Mouse (Mus musculus) lung, adult 18-20 months (tissue): Measurements from ENCODE around the gene Tsc22d2.
A peak's percentile ranks its signal among the peaks of the same experiment; 100 is the strongest.
"Not testable (repeated sequence)": the region's sequence is repeated elsewhere in the genome, so short reads cannot be mapped to it uniquely, and the experiment has no call there.

Experiments
- DNase-seq, 2 experiments: peaks; one replicate each; pipeline ENCODE4 v3.0.0; 2022; ENCODE audit warnings: mixed read lengths in 2 of 2

Tsc22d2 gene

DNA sequence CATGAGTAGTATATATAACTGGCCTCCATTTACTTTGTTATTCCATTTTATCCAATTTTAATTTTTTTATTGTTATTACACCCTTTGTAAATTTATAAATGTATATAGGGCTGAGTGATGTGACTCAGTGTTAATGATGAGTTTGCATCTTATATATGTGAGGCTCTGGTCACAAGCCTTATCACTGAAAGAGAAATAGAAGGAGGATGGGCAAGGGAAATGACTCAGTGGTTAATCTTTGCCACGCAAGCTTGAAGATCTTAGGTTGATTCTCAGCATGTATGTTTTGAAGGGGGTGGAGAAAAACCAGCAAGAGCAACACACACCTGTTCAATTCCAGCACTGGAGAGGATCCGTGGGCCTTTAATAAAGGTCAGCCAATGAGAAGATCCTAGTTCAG lies 19.9 kb downstream of the Tsc22d2 start:
- DNase-seq, result no peak

DNA sequence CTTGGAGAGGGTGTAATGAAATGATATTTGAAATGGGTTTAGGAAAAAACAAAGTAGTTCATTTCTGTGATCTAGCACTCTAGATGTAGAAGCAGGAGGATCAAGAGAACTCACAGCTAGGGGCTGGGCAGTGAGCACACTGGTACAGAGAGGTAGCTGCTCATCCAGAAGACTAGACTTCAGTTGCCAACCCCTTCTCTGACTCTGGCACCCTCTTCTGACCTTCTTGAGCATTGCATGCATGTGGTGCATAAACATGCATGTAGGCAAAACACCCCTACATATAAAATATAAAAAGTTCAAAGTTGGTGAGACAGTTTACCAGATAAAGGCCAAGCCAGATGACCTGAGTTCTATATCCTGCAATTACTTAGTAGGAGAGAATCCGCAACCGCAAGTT lies 33.7 kb downstream of the Tsc22d2 start:
- DNase-seq, result no peak

DNA sequence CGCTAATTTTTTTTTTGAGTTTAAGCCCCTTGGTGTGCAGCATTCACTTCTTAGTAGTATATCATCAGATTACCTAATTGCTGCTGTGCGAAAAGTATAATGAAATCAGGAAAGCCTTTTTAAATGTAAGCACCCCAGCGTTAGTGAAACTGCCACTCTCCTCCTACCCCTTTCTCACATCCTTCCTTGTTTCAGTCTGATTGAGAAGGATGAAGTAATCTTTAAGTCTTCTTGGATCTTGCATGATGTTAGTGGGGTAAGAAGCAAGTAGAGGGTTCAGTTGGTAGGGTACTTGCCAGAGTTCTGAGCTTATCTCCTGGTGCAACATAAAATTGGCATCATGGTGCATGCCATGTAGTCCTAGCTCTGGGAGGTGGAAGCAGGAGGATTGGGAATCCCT lies 35.0 kb downstream of the Tsc22d2 start:
- no peak for DNase-seq

DNA sequence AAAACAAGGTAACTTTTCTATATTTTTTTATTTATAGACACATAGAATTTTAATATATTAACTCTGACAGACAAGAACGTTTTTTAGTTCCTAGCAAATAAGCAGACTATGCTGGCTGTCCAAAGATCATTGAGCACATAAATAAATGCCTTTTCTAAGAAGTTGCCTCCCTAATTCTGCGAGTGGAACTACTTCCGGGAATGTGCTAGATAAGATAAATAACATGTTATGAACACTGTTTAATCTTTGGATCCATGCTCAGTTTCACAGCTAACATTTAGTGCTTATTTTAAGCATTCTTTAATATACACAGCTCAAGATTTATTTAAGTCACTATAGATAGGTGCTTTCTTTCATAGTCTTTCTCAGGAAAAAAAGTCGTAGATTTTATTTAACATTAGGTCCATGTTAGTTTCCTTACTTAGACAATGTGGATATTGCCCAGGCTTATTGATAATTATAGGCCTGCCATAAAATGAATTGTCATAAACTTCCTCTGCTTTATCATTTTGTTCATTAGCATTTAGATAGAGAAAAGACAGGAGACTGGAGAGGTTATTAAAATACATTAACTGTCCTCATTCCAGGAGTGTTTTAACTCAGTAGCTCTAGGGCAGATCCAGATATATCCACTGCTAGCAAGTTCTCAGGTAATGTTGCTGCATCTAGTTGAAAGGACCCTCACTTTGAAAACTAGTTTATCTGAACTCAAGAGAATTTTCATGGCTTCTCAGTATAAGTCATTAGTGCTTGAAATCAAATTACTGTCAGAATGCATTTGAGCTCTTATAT lies 40.1 kb downstream of the Tsc22d2 start:
- no peak for DNase-seq

DNA sequence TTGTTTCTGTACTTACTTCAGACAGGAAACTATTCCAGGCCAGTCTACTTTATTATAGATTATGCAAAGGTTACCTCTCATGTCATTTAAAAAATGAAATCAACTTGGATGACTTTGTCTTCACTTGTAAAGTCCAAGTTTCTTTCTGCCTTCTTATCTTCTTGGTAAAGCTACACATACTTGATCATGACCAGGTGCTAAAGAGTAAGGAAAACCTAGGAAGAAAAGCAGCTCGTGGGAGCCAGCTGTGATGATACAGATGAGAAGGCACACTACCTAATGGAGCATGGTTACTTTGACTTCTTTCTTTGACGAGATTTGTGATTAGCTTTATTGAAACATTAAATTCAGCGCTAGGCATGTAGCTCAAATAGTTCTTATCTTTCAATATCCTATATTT lies 40.7 kb downstream of the Tsc22d2 start:
- DNase-seq, result no peak

DNA sequence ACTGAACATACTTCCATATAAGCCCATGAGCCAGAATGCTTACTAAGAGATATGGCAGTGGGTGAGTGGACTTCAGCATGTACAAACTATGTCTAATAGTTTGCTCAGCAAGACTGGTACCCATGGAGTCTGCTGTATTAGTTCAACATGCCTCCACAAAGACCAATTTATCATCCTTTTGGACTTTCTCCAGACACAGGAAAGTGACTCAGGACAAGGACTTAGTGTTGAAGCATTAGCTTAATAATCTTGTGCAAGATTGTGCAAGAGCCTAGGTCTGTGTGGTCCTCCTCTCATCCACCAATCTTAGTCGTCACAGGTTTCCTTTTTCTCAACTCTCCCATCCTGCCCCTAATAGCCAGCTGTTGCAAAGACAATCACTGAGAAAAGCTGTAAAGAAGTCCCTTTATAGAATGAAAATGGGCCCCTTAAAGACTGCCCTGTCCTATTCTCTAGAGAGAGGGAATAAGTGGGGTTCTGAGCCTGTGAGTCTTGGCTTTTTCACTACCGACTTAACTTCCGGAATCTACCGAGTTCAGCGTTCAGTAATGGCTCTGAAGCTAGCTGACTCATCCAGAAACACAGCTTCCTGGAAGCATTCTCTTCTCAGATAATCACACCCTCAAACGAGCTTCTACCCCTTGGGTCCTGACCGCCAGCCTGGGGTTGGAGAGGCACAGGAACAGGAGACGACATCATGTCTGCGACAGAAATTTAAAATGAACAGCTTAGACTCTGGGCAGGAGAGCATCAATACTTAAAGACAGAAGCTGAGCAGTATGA lies 55.3 kb downstream of the Tsc22d2 start:
- DNase-seq, result no peak

DNA sequence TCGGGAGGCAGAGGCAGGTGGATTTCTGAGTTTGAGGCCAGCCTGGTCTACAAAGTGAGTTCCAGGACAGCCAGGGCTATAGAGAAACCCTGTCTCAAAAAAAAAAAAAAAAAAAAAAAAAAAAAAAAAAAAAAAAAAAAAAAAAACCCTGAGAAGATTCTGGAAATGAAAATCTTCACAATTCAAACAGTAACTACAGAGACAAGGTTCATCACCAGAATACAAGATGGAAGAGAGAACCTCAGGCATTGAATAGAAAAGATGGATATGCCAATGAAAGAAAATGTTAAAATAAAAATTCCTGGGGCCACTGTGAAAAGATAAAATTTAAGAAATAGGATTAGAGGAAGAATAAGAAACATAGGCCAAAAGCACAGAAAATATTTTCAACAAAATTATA lies 60.8 kb downstream of the Tsc22d2 start:
- DNase-seq, result not testable (repeated sequence)

DNA sequence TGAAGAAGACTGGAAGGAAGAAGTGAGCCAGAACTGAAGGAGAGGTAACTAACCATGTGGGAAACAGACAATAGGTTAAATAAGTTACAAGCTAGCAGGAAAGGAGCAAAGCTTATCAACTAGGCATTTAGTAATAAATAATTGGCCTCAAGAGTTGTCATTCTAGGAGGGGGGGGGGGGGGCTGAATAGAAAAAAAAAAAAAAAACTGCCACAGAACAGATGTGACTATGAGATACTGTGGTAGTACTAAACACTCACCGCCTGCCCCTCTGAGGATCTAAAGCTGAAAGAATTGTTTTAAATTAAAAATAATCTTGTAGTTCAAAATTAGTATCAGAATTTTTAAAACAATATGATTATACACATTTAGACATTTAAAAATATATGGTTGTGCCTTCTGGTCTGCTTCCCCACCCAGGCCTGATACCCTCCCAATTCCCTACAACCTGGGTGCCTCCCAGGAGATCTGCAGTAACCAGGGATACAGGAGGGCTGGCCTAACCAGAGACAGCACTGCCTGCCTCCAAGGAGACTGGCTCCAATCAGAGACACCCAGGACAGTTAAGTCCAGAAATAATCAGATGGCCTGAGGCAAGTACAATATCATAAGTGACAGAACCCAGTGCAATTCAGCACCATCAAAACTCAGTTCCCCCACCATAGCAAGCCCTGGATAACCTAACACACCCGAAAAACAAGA lies 64.4 kb downstream of the Tsc22d2 start:
- no peak for DNase-seq

DNA sequence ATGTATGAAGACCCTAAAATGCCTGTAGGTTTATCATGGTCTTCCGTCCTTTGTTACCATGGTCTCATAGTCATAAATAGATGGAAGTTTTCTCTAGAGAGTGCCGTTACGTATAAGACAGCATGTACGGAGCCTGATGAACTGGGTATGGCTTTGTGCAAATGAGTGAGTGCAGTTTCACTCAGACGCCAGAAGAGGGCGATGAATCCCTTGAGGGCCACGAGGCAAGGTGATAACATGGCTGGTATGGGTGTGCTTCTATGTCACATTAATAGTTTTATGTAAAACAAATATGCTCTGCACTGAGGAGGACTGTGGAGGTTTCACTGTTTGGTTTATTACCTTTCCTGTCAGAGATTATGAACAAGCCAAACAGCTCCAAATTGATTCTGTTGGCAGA lies 71.4 kb downstream of the Tsc22d2 start:
- peak in 1 of 2 experiments; percentile 14 for DNase-seq

DNA sequence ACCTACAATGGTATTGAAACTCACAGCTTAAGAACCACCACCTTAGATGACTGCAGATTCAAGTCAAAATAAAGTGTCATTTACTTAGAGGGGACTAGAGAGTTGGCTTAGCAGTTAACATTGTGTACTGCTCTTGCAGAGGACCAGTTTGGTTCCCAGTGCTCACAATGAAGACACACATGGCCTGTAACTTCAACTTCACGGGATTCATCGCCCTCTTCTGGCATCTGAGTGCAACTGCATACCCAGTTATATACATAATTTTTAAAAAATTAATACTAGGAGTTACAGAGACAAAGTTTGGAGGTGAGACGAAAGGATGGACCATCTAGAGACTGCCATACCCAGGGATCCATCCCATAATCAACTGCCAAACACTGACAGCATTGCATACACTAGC lies 72.6 kb downstream of the Tsc22d2 start:
- DNase-seq, result no peak

DNA sequence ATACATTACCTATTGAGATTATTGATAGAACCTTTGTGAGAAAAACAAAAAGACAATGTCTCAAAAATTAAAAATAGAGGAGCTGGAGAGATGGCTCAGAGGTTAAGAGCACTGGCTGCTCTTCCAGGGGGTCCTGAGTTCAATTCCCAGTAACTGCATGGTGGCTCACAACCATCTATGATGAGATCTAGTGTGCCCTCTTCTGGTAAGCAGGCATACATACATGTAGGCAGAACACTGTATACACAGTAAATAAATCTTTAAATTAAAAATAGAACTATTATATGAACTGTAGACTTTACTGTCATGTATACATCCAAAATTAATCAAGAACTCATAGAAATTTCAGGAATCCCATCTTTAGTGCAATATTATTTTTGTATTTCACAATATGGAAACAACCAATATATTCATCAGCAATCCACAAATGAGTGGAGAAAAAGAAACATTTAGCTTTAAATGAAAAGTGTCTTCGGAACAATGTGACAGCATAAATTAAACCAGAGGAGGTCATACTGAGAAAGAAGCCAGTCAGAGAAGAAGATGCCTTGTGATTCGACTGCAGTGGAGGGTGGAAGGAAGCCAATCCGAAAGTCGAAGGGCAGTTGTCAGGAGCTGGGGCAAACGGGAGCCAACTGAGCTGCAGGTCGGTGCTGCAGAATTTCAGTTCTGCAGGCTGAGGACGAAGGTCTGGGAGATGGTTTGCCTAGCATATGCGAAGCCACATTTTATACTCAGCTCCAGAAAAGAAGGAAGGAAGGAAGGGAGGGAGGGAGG lies 73.7 kb downstream of the Tsc22d2 start:
- no peak for DNase-seq

DNA sequence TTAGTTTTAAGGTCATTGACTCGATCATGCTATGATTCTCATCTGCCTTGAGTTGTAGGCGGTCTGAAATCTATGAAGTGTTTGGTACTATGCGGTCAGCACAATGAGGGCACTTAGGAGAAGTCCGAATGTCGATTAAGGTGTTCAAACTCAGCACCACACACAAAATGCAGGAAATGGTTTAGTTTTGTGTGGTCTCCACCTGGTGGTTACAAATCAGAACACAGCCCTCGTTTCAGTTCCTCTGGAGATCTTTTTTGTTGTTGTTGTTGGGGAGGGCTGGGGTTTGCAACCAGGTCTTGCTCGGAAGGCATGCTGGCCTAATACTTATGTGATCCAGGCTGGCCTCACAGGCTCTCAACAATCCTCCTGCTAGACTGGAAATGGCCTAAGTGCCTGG lies 76.3 kb downstream of the Tsc22d2 start:
- peak in 1 of 2 experiments; percentile 13 for DNase-seq

DNA sequence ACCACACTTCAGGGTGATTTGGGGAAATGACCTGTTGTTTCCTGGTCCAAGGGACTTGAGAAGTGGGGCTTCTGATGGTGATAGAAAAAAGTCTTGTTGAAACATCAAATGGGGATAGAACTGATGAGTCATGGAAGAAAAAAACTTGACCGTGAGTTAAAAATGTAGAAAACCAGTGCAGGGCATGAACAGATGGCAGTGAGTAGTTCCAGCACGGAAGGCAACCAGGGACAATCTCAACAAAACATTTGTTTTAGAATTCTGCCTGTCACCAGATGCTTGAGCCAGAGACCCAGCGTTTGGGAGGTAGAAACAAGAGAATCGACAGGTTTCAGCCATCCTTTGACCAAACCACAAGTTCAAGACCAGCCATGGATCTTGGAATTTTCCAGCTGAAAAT lies 79.1 kb downstream of the Tsc22d2 start:
- no peak for DNase-seq

DNA sequence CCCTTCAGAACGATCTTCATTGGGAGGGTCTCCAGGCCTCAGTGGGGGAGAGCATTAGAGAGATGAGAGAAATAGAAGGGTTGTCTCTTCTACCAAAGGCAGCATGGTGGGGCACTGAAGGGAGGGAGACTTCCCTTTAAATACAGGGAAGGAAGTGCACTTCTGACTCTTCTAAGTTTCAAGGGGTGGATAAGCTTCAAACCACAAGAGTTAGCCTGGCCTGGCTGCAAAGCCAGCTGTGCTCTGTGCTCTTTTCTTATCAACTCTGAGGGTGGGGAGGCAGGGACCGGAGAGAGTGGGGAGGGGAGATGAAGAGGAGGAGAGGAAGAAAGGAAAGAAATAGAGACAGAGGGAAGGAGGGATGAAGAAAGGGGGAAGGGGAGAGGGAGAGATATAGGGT lies 87.4 kb downstream of the Tsc22d2 start:
- DNase-seq, result no peak

DNA sequence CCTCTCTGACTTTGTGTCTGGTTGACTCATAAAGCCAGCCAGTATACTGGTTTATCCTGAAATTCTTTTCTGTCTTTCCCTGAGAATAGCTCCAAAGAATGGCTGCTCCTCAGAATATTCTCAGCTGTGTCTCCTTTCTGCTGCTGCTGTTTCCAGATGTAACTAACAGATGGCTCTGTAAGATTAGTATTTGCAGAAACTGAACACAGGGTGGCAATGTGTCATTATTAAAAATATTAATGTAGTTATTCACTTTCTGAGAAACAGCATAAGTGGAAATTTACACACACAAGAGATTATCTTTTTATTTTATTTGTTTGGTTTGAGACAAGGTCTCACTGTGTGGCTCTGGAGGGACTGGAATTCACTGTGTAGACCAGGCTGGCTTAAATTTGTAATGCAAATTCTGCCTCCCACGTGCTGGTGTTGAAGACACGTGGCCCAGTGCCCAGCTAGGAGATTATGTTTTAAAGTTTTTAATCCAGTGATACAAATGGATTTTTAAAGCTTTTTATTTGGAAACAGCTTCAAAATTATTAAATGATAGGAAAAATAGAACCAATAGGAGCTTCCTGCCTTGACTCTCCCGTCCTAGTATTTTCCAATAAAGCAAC lies 89.3 kb downstream of the Tsc22d2 start:
- DNase-seq, result no peak

DNA sequence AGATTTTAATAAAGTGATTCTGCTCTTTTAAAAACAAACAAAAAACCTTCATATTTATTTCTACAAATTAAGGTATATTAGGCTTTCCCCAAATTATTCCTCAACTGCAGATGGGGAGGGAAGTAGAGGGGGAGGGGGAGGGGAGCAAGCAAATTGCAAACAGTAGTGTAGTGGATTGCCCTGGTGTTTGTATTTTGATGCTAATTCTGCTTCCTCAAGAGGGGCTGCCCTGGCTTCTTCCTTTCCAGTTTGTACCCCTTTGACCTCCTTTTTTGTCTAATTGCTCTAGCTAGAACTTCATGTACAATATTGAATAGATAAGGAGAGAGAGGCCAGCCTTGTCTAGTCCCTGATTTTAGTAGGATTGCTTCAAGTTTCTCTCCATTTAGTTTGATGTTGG lies 90.2 kb downstream of the Tsc22d2 start:
- DNase-seq, result no peak

DNA sequence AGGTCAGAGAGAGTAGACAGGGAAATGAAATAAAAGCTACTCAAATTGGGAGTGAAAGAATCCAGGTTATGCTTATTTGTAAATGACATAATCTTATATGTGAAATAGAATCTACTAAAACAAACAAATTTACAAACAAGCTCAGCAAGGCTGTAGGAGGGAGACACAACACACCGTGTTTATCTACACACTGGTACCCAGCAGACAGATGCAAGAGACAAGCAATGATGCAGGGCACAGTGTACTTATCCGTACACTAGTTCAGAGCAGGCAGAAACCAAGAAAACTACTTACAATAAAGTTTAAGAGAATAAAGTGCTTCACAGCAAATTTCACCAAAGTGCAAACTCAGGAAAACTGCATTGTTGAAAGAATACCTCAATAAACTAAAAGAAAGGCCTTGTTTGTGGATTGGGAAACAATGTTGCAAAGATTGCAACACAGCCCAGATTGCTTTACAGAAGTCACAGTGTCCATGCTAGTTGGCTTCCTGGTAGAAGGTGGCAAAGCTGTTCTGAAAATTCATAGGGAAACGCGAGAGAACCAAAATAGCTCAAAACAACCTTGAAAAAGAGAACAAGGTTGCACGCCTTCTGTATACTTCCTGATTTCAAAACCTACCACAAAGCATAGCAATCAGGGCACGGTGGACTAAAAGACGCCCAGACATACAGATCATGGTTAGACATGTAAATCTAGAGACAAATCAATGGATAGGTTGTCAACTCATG lies 93.7 kb downstream of the Tsc22d2 start:
- no peak for DNase-seq

DNA sequence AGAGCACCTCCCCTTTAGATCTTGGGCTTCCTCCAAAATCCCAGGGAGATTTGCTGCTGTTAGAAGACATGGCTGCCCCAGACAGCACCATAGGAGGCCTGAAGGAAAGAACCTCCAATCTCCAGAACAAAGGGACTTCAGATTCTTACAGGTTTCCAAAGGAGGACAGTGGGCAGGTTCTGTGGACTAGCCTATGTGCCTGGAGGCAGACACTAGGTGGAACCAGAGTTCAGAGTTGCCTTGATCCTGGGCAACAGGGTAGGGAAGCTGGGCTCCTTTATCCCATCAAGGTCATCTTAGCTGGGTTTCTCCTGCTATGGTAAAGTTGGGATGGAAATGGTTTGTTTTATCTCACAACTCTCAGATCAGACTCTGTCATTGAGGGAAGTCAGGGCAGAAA lies 97.1 kb downstream of the Tsc22d2 start:
- peak; percentile 33 to 43 for DNase-seq

DNA sequence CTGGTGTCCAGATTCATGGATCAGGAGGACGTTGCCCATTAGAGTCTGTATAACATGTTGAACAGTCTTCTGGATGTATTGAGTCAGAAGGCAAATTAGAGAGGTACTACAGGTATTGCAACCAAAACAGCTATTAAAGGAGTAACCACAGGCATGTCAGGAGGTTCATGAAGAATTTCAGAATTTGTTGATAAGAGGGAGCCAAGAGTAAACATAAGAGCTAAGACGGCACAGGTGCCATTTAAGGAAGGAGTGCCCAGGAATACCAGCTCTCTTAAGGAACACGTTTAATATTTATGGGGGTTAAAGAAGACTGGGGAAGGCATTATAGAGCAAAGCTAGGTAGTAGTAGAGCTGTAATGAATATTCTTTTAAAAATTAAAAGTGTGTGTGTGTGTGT lies 98.2 kb downstream of the Tsc22d2 start:
- DNase-seq, result peak in 1 of 2 experiments; percentile 24

DNA sequence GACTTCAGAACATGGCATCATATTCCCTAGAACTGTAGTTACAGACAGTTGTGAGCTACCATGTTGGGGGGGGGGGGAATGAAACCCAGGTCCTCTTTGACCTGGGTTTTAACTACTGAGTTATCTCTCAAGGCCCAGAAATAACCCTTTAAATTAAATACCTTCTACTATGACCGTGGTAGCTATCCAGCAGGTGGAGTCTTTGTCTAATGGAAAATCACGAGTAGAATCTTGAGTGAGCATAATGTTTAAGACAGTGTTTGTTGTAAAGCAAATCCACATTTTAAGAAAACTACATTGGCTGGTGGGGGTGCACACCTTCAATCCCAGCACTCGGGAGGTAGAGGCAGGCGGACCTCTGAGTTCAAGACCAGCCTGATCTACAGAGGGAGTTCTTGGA lies 99.0 kb downstream of the Tsc22d2 start:
- DNase-seq, result no peak

DNA sequence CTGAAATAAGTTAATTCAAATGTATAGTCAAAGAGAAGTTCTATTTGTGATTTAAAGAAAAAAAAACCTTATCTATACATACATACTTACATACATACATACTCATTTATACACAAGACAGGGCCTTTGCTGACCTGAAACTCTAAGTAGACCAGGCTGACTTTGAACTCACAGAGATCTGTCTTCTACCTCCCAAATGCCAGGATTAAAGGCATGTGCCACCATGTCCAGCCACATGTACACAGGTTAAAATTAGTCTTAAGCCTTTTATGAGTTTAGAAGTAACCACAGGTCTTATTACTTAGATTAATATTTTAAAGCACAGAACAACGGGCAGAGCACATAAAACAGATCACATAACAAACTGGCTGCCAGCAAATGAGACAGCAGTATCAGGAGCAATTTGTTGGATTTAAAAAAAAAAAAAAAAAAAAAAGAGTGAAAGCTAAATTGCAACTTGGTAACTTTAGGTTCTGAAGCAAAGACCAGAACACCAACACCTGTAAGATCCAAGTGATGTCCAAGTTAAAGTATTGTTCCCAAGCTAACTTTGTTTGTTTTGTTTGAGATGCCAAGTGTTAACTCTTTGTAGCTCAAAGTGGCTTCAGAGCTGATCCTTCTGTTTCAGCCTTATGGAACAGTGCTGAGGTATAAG lies 101.6 kb downstream of the Tsc22d2 start:
- no peak for DNase-seq
